Mouse (Mus musculus): ENCODE data around the gene Ncl. TPM values are rescaled to one million over a fixed set of nuclear protein-coding genes. Genes with fewer than 3 reads are reported as not detected.

Ncl gene
- polyA plus RNA-seq, 1 experiment from 2014 or later = 502 TPM

- H3K27me3 ChIP-seq (ENCODE audit: low read depth, poor library complexity, severe bottlenecking) = no peaks in the 10 kb centered on the region
- no peaks in the 10 kb centered on the region for H3K9me3 ChIP-seq (replicated peaks)
- no peak overlapping the region for H3K4me3 ChIP-seq
- no peaks in the 10 kb centered on the region for H3K4me1 ChIP-seq
- peak; percentile 73 for DNase-seq (ENCODE audit: low spot score)
- H3K27ac ChIP-seq (replicated peaks) = no peak overlapping the region
- H3K36me3 ChIP-seq = 0 out of 2 replicates have a peak, but pooled peaks cover 3% of the 10 kb centered on the region
- 32% methylated on average over 4 of the region's 4 CpGs for WGBS
Measured at GRCm38 (mm10) chr1:86339156-86339812, 19.9 kb downstream of the Ncl start.

GRCm38 (mm10) chr1:86336330-86336729 is 22.9 kb downstream of the Ncl start:
- no peaks in the 10 kb centered on the region for H3K9me3 ChIP-seq (replicated peaks)
- DNase-seq (ENCODE audit: low spot score) = no peak
- no peak overlapping the region for H3K27ac ChIP-seq (replicated peaks)
- no peaks in the 10 kb centered on the region for H3K36me3 ChIP-seq
- no peaks in the 10 kb centered on the region for H3K27me3 ChIP-seq (ENCODE audit: low read depth, poor library complexity, severe bottlenecking)
- H3K4me3 ChIP-seq = no peak overlapping the region
- 45% methylated on average over 2 of the region's 2 CpGs for WGBS
- no peaks in the 10 kb centered on the region for H3K4me1 ChIP-seq

- no peaks in the 10 kb centered on the region for H3K4me1 ChIP-seq
- H3K9me3 ChIP-seq (replicated peaks) = peaks cover 7% of the 10 kb centered on the region; the same call in 1 of the 2 replicates
- no peaks in the 10 kb centered on the region for H3K36me3 ChIP-seq
- no peak for DNase-seq (ENCODE audit: low spot score)
- no peaks in the 10 kb centered on the region for H3K27me3 ChIP-seq (ENCODE audit: low read depth, poor library complexity, severe bottlenecking)
- H3K4me3 ChIP-seq = no peak overlapping the region
- H3K27ac ChIP-seq (replicated peaks) = no peak overlapping the region
- WGBS = 86% methylated on average over 7 of the region's 8 CpGs
Measured at GRCm38 (mm10) chr1:86320822-86321413, 38.3 kb downstream of the Ncl start.

- peak overlapping the region; percentile 28; the same call in 1 of the 2 replicates for H3K4me3 ChIP-seq
- no peak overlapping the region for H3K27ac ChIP-seq (replicated peaks)
- 25% methylated on average over 15 of the region's 15 CpGs for WGBS
- H3K36me3 ChIP-seq = no peaks in the 10 kb centered on the region
- H3K9me3 ChIP-seq (replicated peaks) = no peaks in the 10 kb centered on the region
- H3K27me3 ChIP-seq (ENCODE audit: low read depth, poor library complexity, severe bottlenecking) = no peaks in the 10 kb centered on the region
- H3K4me1 ChIP-seq = peaks cover 32% of the 10 kb centered on the region
- no peak for DNase-seq (ENCODE audit: low spot score)
Measured at GRCm38 (mm10) chr1:86313772-86314125, 45.5 kb downstream of the Ncl start.

- Histone ChIP-seq H3K9me3 (replicated peaks) (no peaks in the 10 kb centered on the region), H3K4me1 (peaks cover 37% of the 10 kb centered on the region), H3K36me3 (no peaks in the 10 kb centered on the region), H3K27ac (replicated peaks) (no peak overlapping the region), H3K4me3 (peak overlapping the region; percentile 28; the same call in 1 of the 2 replicates), H3K27me3 (ENCODE audit: low read depth, poor library complexity, severe bottlenecking) (0 out of 2 replicates have a peak, but pooled peaks cover under 1% of the 10 kb centered on the region)
- DNase-seq (ENCODE audit: low spot score) = no peak
- 44% methylated on average over 16 of the region's 16 CpGs for WGBS
Measured at GRCm38 (mm10) chr1:86313096-86313771, 46.0 kb downstream of the Ncl start.

- H3K27me3 ChIP-seq (ENCODE audit: low read depth, poor library complexity, severe bottlenecking) = peaks cover 10% of the 10 kb centered on the region
- 81% methylated on average over 3 of the region's 3 CpGs for WGBS
- no peak overlapping the region for H3K27ac ChIP-seq (replicated peaks)
- H3K4me3 ChIP-seq = no peak overlapping the region
- H3K4me1 ChIP-seq = peaks cover 44% of the 10 kb centered on the region
- no peaks in the 10 kb centered on the region for H3K9me3 ChIP-seq (replicated peaks)
- H3K36me3 ChIP-seq = no peaks in the 10 kb centered on the region
- DNase-seq (ENCODE audit: low spot score) = no peak
Measured at GRCm38 (mm10) chr1:86312269-86312668, 46.9 kb downstream of the Ncl start.

GRCm38 (mm10) chr1:86311467-86312005 is 47.7 kb downstream of the Ncl start:
- Histone ChIP-seq H3K4me1 (peaks cover 44% of the 10 kb centered on the region), H3K4me3 (peak overlapping the region; percentile 31; the same call in 1 of the 2 replicates), H3K36me3 (no peaks in the 10 kb centered on the region), H3K27ac (replicated peaks) (peak overlapping the region; percentile 76), H3K9me3 (replicated peaks) (no peaks in the 10 kb centered on the region), H3K27me3 (ENCODE audit: low read depth, poor library complexity, severe bottlenecking) (peaks cover 17% of the 10 kb centered on the region)
- 23% methylated on average over 10 of the region's 10 CpGs for WGBS
- DNase-seq (ENCODE audit: low spot score) = no peak

- peaks cover 25% of the 10 kb centered on the region for H3K27me3 ChIP-seq (ENCODE audit: low read depth, poor library complexity, severe bottlenecking)
- DNase-seq (ENCODE audit: low spot score) = peak; percentile 53
- no peaks in the 10 kb centered on the region for H3K9me3 ChIP-seq (replicated peaks)
- peak overlapping the region; percentile 76 for H3K27ac ChIP-seq (replicated peaks)
- H3K4me1 ChIP-seq = peaks cover 44% of the 10 kb centered on the region
- H3K36me3 ChIP-seq = no peaks in the 10 kb centered on the region; the same call in 1 of the 2 replicates
- 14% methylated on average over 15 of the region's 15 CpGs for WGBS
- peak overlapping the region; percentile 31 for H3K4me3 ChIP-seq
Measured at GRCm38 (mm10) chr1:86310536-86311310, 48.5 kb downstream of the Ncl start.

- Histone ChIP-seq H3K4me1 (peaks cover 44% of the 10 kb centered on the region), H3K4me3 (no peak overlapping the region), H3K36me3 (no peaks in the 10 kb centered on the region; the same call in 1 of the 2 replicates), H3K27me3 (ENCODE audit: low read depth, poor library complexity, severe bottlenecking) (peaks cover 39% of the 10 kb centered on the region), H3K9me3 (replicated peaks) (no peaks in the 10 kb centered on the region), H3K27ac (replicated peaks) (no peak overlapping the region)
- WGBS = 90% methylated on average over 7 of the region's 7 CpGs
- no peak for DNase-seq (ENCODE audit: low spot score)
Measured at GRCm38 (mm10) chr1:86309270-86309833, 49.8 kb downstream of the Ncl start.

- H3K36me3 ChIP-seq = no peaks in the 10 kb centered on the region; the same call in 1 of the 2 replicates
- peaks cover 50% of the 10 kb centered on the region for H3K4me1 ChIP-seq
- H3K9me3 ChIP-seq (replicated peaks) = no peaks in the 10 kb centered on the region
- peaks cover 52% of the 10 kb centered on the region for H3K27me3 ChIP-seq (ENCODE audit: low read depth, poor library complexity, severe bottlenecking)
- no peak overlapping the region for H3K4me3 ChIP-seq
- 33% methylated on average over 4 of the region's 4 CpGs for WGBS
- DNase-seq (ENCODE audit: low spot score) = no peak
- H3K27ac ChIP-seq (replicated peaks) = peak overlapping the region; percentile 6; the same call in 1 of the 2 replicates
Measured at GRCm38 (mm10) chr1:86307871-86308641, 51.1 kb downstream of the Ncl start.

GRCm38 (mm10) chr1:86307177-86307762 is 51.9 kb downstream of the Ncl start:
- 90% methylated on average over 7 of the region's 7 CpGs for WGBS
- DNase-seq (ENCODE audit: low spot score) = no peak
- H3K27ac ChIP-seq (replicated peaks) = 0 out of 2 replicates have a peak overlapping the region, but pooled peaks have one; percentile 6
- H3K4me3 ChIP-seq = no peak overlapping the region
- H3K36me3 ChIP-seq = no peaks in the 10 kb centered on the region; the same call in 1 of the 2 replicates
- peaks cover 55% of the 10 kb centered on the region for H3K4me1 ChIP-seq
- H3K9me3 ChIP-seq (replicated peaks) = no peaks in the 10 kb centered on the region
- peaks cover 60% of the 10 kb centered on the region for H3K27me3 ChIP-seq (ENCODE audit: low read depth, poor library complexity, severe bottlenecking)
